Mouse (Mus musculus) bone marrow macrophage, adult 2 months (primary cell): Measurements from ENCODE around the gene Olfr1416.

Experiments
- CTCF ChIP-seq: IDR thresholded peaks from 2 replicates; pipeline ENCODE4 v1.5.1; 2012; ENCODE audit warnings: low read depth, mild to moderate bottlenecking, low read length, moderate library complexity
- POLR2A ChIP-seq: IDR thresholded peaks from 2 replicates; pipeline ENCODE4 v1.6.1; 2012; ENCODE audit warnings: mild to moderate bottlenecking, low read depth, low read length, borderline replicate concordance

GRCm38 (mm10) chr1:92441453-92442063 is 43.4 kb downstream of the Olfr1416 start:
- TF ChIP-seq CTCF (no peak), POLR2A (no peak)
